Mouse (Mus musculus): ENCODE measurements around the gene Inpp4b. TPM values are rescaled to one million over a fixed set of nuclear protein-coding genes. Genes with fewer than 3 reads are reported as not detected.

Inpp4b gene
- total RNA-seq, 2 experiments from 2014 or later, result 6.6 to 6.9 TPM

DNA sequence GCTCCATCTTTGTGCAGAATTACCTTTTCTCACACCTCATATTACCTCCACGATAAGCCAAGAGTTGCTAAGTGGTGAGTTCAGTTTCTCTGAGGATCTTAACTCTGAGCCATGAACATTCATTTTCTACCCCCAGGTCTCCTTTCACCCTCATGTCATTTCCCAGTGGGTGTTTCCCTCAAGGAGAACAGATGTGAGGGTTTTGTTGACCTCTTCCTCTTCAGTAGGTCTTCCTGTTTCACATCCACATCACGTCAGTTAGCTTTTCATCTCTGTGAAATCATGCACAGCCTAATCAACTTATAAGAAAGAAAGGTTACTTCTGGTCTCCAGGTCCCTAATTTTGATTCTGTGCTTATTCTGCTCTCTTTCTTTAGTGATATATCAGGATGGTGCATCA, 124.4 kb downstream of the Inpp4b start:
- no peak for DNase-seq

DNA sequence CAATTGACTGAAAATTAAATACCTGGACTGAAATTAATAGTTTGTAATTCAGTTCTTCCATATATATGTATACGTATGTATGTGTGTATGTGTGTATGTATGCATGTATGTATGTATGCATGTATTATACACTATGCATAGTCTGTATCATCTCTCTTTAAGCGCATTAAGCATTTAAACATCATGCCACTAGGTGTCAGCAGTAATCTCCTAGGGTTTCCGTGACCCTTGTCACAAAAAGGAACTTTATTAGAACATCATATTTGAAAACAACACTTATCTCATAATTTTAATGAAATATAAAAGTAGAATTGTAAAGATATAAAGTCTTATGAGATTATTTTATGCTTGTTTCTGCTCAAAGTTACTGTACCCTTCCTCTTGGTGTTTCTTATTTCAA, 136.3 kb downstream of the Inpp4b start:
- peak in 1 of 2 experiments; percentile 14 for DNase-seq

DNA sequence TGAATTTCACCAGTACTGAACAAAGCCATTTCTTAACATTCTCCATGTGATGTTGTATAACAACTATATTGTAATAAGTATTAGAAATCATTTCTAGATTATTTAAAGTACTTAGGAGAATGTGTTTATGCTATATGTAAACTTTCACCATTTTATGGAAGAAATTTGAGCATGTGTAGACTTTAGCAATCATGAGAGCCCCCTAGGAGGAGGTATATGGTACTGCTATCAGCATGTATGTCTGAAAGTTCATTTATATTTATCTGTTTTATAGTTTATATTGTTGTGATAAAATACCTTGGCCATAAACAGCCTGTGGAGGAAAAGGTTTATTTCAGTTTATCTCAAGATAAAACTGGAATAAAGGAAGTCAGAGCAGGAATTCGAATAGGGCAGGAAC, 141.5 kb downstream of the Inpp4b start:
- DNase-seq, result no peak

DNA sequence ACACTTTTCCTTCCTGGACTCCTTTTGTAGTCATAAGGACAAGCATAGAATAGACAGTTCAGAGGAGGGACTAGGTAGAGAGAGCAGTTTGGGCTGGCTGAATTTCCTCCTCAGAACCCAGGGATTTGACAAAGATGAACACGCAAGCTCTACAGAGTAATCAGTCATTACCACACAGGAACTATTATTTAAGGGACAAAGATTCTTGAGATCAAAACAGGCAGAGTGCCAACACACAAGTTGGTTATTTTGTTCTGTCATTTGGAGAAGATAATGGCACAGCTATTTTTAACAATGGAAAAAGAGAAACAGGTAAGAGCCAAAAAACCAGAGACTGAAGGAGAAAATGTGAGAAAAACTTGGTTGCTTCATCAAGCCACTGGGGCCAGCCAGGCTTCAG, 143.3 kb downstream of the Inpp4b start:
- DNase-seq, result no peak

DNA sequence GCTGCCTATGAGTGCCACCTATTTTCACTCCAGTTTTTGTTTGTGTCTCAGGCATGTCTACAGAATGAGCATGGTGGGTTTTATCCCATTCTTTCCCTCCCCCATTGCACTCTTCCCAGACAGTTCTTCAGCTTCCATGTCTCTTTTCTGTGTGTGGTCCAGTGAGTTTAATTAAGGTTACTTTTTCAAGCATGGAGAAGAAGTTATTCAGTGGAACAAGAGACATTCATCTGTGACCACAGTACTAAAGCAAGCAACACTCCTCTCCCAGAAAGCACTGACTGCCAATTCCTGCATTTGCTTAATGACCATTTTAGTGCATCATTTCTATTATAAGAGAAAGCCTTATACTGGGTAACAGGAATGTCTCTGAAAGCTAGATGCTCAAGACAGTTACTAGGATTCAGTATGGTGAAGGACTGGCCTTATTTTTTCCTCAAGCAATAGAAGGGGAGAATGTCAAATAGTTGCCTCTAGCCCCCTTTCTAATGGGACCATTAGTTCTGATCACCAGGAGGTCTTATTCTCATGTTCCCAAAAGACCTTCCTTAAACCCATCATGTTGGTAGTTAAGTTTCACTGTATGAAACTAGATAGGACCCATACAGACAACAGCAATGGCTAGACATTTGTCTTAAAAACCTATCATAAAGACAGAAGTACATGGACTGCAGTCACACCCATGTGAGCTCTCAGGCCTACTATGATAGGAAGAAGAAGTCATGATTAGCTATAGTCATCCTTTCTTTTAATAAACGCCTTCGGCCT, 147.7 kb downstream of the Inpp4b start:
- no peak for DNase-seq

DNA sequence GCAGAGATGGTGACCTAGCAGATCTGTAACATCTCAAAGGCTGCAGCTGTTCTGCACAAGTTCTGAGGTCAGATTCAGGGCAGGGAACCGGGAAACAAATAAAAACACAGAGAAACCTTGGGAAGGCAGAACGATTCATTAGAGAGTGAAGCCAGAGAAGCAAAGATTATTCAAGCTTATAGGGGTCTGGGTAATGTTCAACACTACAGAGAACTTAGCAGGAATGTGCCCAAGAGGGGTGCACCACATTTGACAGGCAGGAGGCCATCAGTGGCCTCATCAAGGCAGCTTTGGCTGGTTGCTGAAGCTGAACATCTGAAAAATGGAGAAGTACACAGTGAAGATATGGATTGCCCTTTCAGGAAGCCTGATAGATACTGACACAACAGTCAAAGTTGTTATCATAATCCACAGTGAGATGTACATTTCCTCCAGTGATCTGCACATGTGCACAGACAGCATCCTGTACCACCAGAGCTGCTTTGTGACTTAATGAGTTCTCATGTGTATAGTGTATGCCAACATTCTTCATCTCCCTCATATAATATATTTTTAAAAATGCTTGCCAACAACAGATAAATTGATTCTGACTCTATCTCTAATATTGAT, 148.8 kb downstream of the Inpp4b start:
- no peak for DNase-seq

DNA sequence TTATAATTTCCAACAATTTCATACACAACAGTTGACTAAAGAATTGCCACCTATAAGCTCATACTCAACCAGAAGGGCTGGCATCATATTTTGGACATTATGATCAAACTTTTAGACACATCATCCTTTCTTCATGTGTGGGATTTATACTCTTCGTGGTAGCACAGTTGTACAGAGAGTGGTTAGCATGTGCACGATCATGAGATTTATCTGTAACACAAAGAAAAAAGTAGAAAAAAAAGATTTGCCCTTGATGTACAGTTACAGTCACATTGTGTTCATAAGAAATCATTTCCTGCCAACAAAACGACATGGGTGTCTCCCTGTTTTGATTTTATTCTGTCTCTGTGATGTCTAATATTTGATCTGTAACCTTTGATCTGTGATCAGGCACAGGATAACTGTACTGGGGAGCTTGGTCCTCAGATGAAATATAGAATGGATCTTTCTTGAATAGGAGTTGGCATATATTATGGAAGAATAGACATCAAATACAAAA, 149.4 kb downstream of the Inpp4b start:
- no peak for DNase-seq

GRCm38 (mm10) chr8:81494823-81495222, 152.5 kb downstream of the Inpp4b start:
- no peak for DNase-seq

GRCm38 (mm10) chr8:81497646-81498045, 155.3 kb downstream of the Inpp4b start:
- DNase-seq, result no peak

GRCm38 (mm10) chr8:81502216-81502615, 159.9 kb downstream of the Inpp4b start:
- DNase-seq, result no peak

DNA sequence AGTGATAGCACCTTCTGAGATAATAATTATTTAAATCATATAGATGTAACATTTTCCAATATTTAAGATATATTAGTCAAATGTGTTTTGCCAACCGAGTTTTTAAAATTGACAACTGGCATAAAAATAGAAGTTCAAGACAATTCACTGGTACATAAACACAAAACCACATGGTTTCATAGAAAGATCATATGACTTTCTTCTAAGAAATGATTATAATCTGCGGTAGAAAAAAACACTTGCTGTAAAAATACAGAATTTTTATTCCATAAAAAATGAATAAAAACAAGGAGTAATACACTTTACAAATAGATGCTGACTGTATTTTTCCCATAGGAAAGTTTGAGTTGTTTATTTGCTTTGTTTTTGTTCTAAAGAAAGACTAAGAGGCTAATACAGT, 160.6 kb downstream of the Inpp4b start:
- no peak for DNase-seq

- no peak for DNase-seq
Observed at GRCm38 (mm10) chr8:81512826-81513225, 170.5 kb downstream of the Inpp4b start.

- no peak for DNase-seq
Observed at GRCm38 (mm10) chr8:81514425-81514824, 172.1 kb downstream of the Inpp4b start.

GRCm38 (mm10) chr8:81522085-81522484, 179.7 kb downstream of the Inpp4b start:
- no peak for DNase-seq

GRCm38 (mm10) chr8:81524561-81524960, 182.2 kb downstream of the Inpp4b start:
- DNase-seq, result no peak

- no peak for DNase-seq
Observed at GRCm38 (mm10) chr8:81527661-81528060, 185.3 kb downstream of the Inpp4b start.

DNA sequence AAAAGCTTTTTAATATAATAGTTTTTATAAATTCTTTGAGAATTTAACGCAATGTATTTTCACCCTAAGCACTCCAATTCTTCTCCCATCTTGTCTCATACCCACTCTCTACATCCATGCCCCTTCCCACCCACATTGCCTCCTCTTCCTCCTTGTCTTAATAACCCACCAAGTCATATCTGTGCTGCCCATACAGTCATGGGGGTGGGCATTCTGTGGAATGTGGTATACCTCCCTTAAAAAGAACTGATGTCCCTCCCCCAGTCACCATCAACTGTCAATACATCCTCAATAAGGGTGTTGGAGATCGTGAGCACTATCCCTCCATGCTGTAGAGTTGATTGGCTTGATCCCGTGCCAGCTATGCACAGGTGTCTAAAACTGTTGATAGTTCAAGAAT, 196.0 kb downstream of the Inpp4b start:
- no peak for DNase-seq

DNA sequence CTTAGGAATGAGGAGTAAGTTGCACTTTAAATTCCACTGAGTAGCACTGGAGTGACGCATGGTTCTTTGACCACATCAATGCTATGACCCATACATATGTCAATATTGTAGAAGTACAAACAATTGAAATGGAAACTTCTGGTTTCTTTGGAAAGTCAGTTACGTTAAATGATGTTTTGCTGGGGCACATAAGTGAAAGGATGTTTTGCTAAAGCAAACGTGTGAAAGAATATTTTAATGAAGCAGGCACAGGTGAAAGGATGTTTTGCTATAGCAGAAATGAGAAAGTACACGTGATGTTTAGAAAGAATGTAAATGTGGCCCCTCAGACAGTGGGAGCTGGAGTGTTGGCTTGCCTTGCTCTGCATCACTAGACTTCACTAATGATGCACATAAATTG, 216.2 kb downstream of the Inpp4b start:
- DNase-seq, result no peak

DNA sequence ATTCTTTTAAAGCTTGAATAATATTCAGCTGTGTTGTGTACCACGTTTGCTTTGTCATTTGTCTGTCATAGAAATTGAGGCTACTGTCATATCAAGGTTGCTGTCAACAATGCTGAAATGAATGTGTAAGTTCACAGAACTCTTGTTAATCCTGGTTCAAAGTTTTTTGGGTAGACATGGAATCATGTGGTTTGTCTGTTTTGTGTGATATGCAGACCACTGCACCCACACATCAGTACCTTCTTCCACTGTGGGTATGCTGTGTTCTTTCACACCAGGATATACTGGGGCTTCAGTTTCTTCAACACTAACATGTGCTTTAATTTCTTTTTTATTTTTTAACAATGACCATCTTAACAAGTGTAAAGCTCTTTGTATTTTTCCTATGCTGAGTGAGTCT, 220.0 kb downstream of the Inpp4b start:
- no peak for DNase-seq

- no peak for DNase-seq
Observed at GRCm38 (mm10) chr8:81565484-81565883, 223.1 kb downstream of the Inpp4b start.

- no peak for DNase-seq
Observed at GRCm38 (mm10) chr8:81572319-81573104, 230.2 kb downstream of the Inpp4b start.

GRCm38 (mm10) chr8:81575268-81575917, 233.0 kb downstream of the Inpp4b start:
- DNase-seq, result no peak

Measured in adrenal gland, postnatal 36 days (tissue).